ENCODE assay signal across 26 mouse cellular contexts in the genomic region with DNA sequence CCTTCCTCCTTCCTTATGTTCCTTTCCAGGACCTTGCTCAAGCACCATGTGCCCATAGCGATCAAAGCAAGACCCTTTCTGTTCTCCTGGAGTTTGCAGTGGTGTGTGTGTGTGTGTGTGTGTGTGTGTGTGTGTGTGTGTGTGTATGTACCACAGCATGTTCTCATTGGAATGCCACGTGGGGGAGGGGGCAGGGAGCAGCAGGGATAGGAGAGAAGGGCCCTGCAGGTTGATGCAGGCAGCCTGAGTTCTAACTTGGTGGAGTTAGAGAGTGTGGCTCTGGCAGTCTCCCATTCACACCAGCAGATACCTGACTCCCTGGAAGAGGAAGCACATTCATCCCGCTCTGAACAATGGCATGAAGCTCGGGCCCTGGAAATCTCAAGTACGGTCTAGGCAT. TPM values are rescaled to one million over a fixed set of nuclear protein-coding genes. Genes with fewer than 3 reads are reported as not detected.
DNase-seq lines count a peak whose midpoint lies in the region; ATAC-seq and TF ChIP-seq lines count a peak whose summit lies in the region.
"Had no signal": no experiment of that assay in that cellular context is flagged by ENCODE, and none has a peak within 500 bp of the region (broad histone marks: within the 10 kb centered on the region; RNA-seq: fewer than 3 reads in every experiment).

No protein-coding gene starts in this region.

- peaks cover 67% of the 10 kb centered on the region for H3K4me1 ChIP-seq in cerebellum, adult 2 months (ENCODE audit: control insufficient read depth, insufficient read depth, low read length)
- peaks cover 39% of the 10 kb centered on the region for H3K4me1 ChIP-seq in hindbrain, embryonic 10.5 days (replicated peaks)
- H3K4me1 ChIP-seq in hindbrain, embryonic 11.5 days (replicated peaks; ENCODE audit: control insufficient read depth, insufficient read depth, low read length) = peaks cover 6% of the 10 kb centered on the region
- H3K4me1 ChIP-seq in testis, adult 2 months (ENCODE audit: control insufficient read depth, insufficient read depth, low read length) = peaks cover 2% of the 10 kb centered on the region; the same call in 1 of the 2 replicates
- no peaks in the 10 kb centered on the region for H3K4me1 ChIP-seq in limb, embryonic 10.5 days
- H3K4me1 ChIP-seq: embryonic facial prominence, embryonic 13.5 days; heart, embryonic 12.5 days; heart, embryonic 15.5 days; intestine, embryonic 15.5 days had no signal

- no peaks in the 10 kb centered on the region for H3K27me3 ChIP-seq in cerebellum, adult 2 months (ENCODE audit: control insufficient read depth, insufficient read depth, low read length)
- no peaks in the 10 kb centered on the region for H3K27me3 ChIP-seq in hindbrain, embryonic 10.5 days (ENCODE audit: insufficient read depth, poor library complexity, severe bottlenecking)
- H3K27me3 ChIP-seq in hindbrain, embryonic 11.5 days (ENCODE audit: control insufficient read depth, insufficient read depth, low read length) = no peaks in the 10 kb centered on the region
- H3K27me3 ChIP-seq in testis, adult 2 months (ENCODE audit: control insufficient read depth, insufficient read depth, low read length) = no peaks in the 10 kb centered on the region
- no peaks in the 10 kb centered on the region for H3K27me3 ChIP-seq in limb, embryonic 10.5 days (ENCODE audit: low read depth, poor library complexity, severe bottlenecking)
- H3K27me3 ChIP-seq: embryonic facial prominence, embryonic 13.5 days; forebrain, embryonic 15.5 days; intestine, embryonic 15.5 days had no signal

- no peaks in the 10 kb centered on the region for H3K36me3 ChIP-seq in hindbrain, embryonic 10.5 days
- no peaks in the 10 kb centered on the region for H3K36me3 ChIP-seq in hindbrain, embryonic 11.5 days (ENCODE audit: control insufficient read depth, insufficient read depth, low read length)
- H3K36me3 ChIP-seq in testis, adult 2 months (ENCODE audit: control insufficient read depth, insufficient read depth, low read length) = no peaks in the 10 kb centered on the region
- H3K36me3 ChIP-seq in limb, embryonic 10.5 days = no peaks in the 10 kb centered on the region
- H3K36me3 ChIP-seq: embryonic facial prominence, embryonic 10.5 days; embryonic facial prominence, embryonic 13.5 days; forebrain, embryonic 12.5 days; forebrain, embryonic 15.5 days; G1E; heart, embryonic 12.5 days; heart, embryonic 15.5 days; intestine, embryonic 15.5 days had no signal

- TF ChIP-seq CTCF in cerebellum, adult 2 months (IDR thresholded peaks at IDR 0.05; ENCODE audit: borderline replicate concordance, insufficient read depth, low read depth, low read length) = no peak
- TF ChIP-seq CTCF in testis, adult 2 months (IDR thresholded peaks at IDR 0.05; ENCODE audit: control insufficient read depth, insufficient read depth, insufficient replicate concordance, low read depth, low read length) = no peak

- no peak overlapping the region for H3K4me2 ChIP-seq in hindbrain, embryonic 11.5 days (replicated peaks; ENCODE audit: low read depth, low read length)
- H3K4me2 ChIP-seq: embryonic facial prominence, embryonic 13.5 days; forebrain, embryonic 12.5 days; forebrain, embryonic 15.5 days; heart, embryonic 12.5 days; heart, embryonic 15.5 days; hindbrain, embryonic 14.5 days; intestine, embryonic 15.5 days had no signal

- no peak for DNase-seq in cerebellum, adult 2 months
- no peak for DNase-seq in cerebellum, postnatal 36 days
- no peak for DNase-seq in hindbrain, embryonic 10.5 days (ENCODE audit: low spot score)
- DNase-seq in hindbrain, embryonic 11.5 days (ENCODE audit: low spot score) = no peak
- no peak for DNase-seq in testis, postnatal 10 days (ENCODE audit: low spot score)
- no peak for DNase-seq in limb, embryonic 10.5 days (ENCODE audit: low spot score)
- DNase-seq: B cell, adult 2 months; embryo, embryonic 11 days; gastrocnemius, postnatal 25 days; heart, adult 18-20 months; heart, postnatal 10 days; heart, postnatal 36 days; kidney, adult 11 months had no signal

- TF ChIP-seq POLR2A in cerebellum, adult 2 months (IDR thresholded peaks at IDR 0.05; ENCODE audit: borderline replicate concordance, insufficient read depth, low read length) = no peak
- TF ChIP-seq POLR2A in testis, adult 2 months (IDR thresholded peaks at IDR 0.05; ENCODE audit: control insufficient read depth, low read depth, low read length) = no peak

- H3K27ac ChIP-seq in cerebellum, adult 2 months (ENCODE audit: insufficient read depth, low read length) = 0 out of 2 replicates have a peak overlapping the region, but pooled peaks have one; percentile 31
- H3K27ac ChIP-seq in hindbrain, embryonic 10.5 days = 0 out of 2 replicates have a peak overlapping the region, but pooled peaks have one; percentile 40
- H3K27ac ChIP-seq in hindbrain, embryonic 11.5 days (ENCODE audit: low read depth, low read length) = no peak overlapping the region
- H3K27ac ChIP-seq in testis, adult 2 months (ENCODE audit: control insufficient read depth, insufficient read depth, low read depth, low read length) = no peak overlapping the region
- no peak overlapping the region for H3K27ac ChIP-seq in limb, embryonic 10.5 days
- H3K27ac ChIP-seq: embryonic facial prominence, embryonic 10.5 days; embryonic facial prominence, embryonic 13.5 days; forebrain, embryonic 12.5 days; forebrain, embryonic 15.5 days; heart, embryonic 15.5 days; hindbrain, embryonic 14.5 days; intestine, embryonic 15.5 days had no signal

- H3K9me3 ChIP-seq in hindbrain, embryonic 10.5 days = no peaks in the 10 kb centered on the region
- H3K9me3 ChIP-seq in hindbrain, embryonic 11.5 days (ENCODE audit: control insufficient read depth, low read length) = no peaks in the 10 kb centered on the region
- H3K9me3 ChIP-seq in limb, embryonic 10.5 days (replicated peaks) = no peaks in the 10 kb centered on the region
- H3K9me3 ChIP-seq: embryonic facial prominence, embryonic 10.5 days; embryonic facial prominence, embryonic 13.5 days; forebrain, embryonic 12.5 days; forebrain, embryonic 15.5 days; G1E; heart, embryonic 12.5 days; heart, embryonic 15.5 days; intestine, embryonic 15.5 days had no signal

- no peak for ATAC-seq in hindbrain, embryonic 11.5 days (ENCODE audit: low FRiP score)
- ATAC-seq: activated CD4-positive, CD25-positive, alpha-beta regulatory T cell, adult 4 months; forebrain, embryonic 15.5 days; intestine, embryonic 15.5 days had no signal

- no peak overlapping the region for H3K9ac ChIP-seq in hindbrain, embryonic 11.5 days (ENCODE audit: low read depth, low read length)
- H3K9ac ChIP-seq: embryonic facial prominence, embryonic 13.5 days; forebrain, embryonic 12.5 days; forebrain, embryonic 15.5 days; heart, embryonic 12.5 days; heart, embryonic 15.5 days; hindbrain, embryonic 14.5 days; intestine, embryonic 15.5 days had no signal

- no peak overlapping the region for H3K4me3 ChIP-seq in cerebellum, adult 2 months (replicated peaks; ENCODE audit: insufficient read depth, low read depth, low read length)
- no peak overlapping the region for H3K4me3 ChIP-seq in hindbrain, embryonic 10.5 days
- H3K4me3 ChIP-seq in hindbrain, embryonic 11.5 days (ENCODE audit: low read depth, low read length) = no peak overlapping the region
- H3K4me3 ChIP-seq in testis, adult 2 months (ENCODE audit: control insufficient read depth, low read depth, low read length) = peak overlapping the region; percentile 49
- no peak overlapping the region for H3K4me3 ChIP-seq in limb, embryonic 10.5 days
- H3K4me3 ChIP-seq: embryonic facial prominence, embryonic 10.5 days; embryonic facial prominence, embryonic 13.5 days; erythroblast, embryonic 14.5 days; forebrain, embryonic 12.5 days; forebrain, embryonic 15.5 days; heart, embryonic 12.5 days; heart, embryonic 15.5 days; intestine, embryonic 15.5 days had no signal

- 31% methylated on average over 5 of the region's 5 CpGs for WGBS in cerebellum, adult 2 months
- WGBS in hindbrain, embryonic 10.5 days = 63% methylated on average over 5 of the region's 5 CpGs
- WGBS in hindbrain, embryonic 11.5 days = 64% methylated on average over 4 of the region's 5 CpGs
- 70% methylated on average over 5 of the region's 5 CpGs for WGBS in limb, embryonic 10.5 days

RNA-seq across cellular contexts. Expression of gene Cacng2, which starts 41.6 kb away (rescaled TPM):
- polyA plus RNA-seq in cerebellum, adult 2 months (2012; rRNA removed) = 45.8 and 48.5 TPM in 2 replicates
- polyA plus RNA-seq in hindbrain, embryonic 10.5 days (2016; fragmentation: Nextera tagmentation; extraction: Ambion mirVana) = 0.24 and 0.92 TPM in 2 replicates
- 1.8 and 2.4 TPM in 2 replicates for polyA plus RNA-seq in hindbrain, embryonic 11.5 days (2014; fragmentation: Nextera tagmentation; extraction: Ambion mirVana)
- polyA plus RNA-seq in testis, adult 2 months (2012; rRNA removed) = 0.02 TPM in 1 of 2 replicates, not detected in the other
- not detected in 2 replicates for polyA plus RNA-seq in limb, embryonic 10.5 days (2016; fragmentation: Nextera tagmentation; extraction: Ambion mirVana)
- polyA plus RNA-seq: erythroblast, embryonic 14.5 days; G1E; gonadal fat pad, adult 2 months; heart, embryonic 12.5 days; heart, embryonic 15.5 days had no signal

Comparison
In these comparisons a context has a peak if more than half of its experiments do, and no peak if none do; other contexts are left out.
1. H3K27ac ChIP-seq: peak in cerebellum, adult 2 months (single experiment) and hindbrain, embryonic 10.5 days (single experiment); none in hindbrain, embryonic 11.5 days (single experiment), testis, adult 2 months (single experiment) and limb, embryonic 10.5 days (single experiment).
2. RNA of gene Cacng2, which starts 41.6 kb away (polyA plus RNA-seq): 45.8 to 48.5 TPM in cerebellum, adult 2 months; 1.8 to 2.4 TPM in hindbrain, embryonic 11.5 days, 0.24 to 0.92 TPM in hindbrain, embryonic 10.5 days, 0.02 TPM in testis, adult 2 months and not detected in limb, embryonic 10.5 days; every median in the first group is over 10 times any median in the second.